Mouse (Mus musculus) thymus, adult 18-20 months (tissue): Measurements from ENCODE around the gene Lsg1.

Source experiments
- DNase-seq, 2 experiments: peaks; one replicate each; pipeline ENCODE4 v3.0.0; 2022; ENCODE audit warnings: mixed read lengths in 2 of 2

The Lsg1 gene

GRCm38 (mm10) chr16:30549966-30550747 is 37.2 kb downstream of the Lsg1 start:
- peak; percentile 42 to 44 for DNase-seq

GRCm38 (mm10) chr16:30549516-30549915 is 37.9 kb downstream of the Lsg1 start:
- DNase-seq: no peak

GRCm38 (mm10) chr16:30548291-30548690 is 39.1 kb downstream of the Lsg1 start:
- DNase-seq: no peak

GRCm38 (mm10) chr16:30544693-30545092 is 42.7 kb downstream of the Lsg1 start:
- no peak for DNase-seq

- DNase-seq: no peak
These were observed 44.0 kb downstream of the Lsg1 start for GRCm38 (mm10) chr16:30543386-30543785.

DNA sequence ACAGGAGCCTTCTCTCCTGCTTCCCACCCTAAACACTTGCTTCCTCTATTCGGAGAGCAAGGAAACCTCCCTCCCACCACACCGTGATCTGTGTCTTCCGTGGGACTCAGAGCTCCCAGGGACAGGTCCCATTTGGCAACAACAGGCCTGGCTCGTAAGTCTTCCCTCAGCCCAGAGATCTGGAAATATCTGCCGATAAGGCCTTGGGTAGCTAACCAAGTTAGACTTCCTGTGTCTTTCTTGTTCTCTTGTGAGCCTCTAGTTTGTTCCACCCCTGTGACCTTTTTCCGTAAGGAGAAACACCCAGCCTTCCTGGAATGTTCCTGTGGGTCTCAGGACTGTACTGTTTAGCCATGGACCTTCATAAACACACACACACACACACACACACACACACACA is 44.6 kb downstream of the Lsg1 start:
- DNase-seq: no peak

- DNase-seq: no peak
These were observed 47.0 kb downstream of the Lsg1 start for GRCm38 (mm10) chr16:30540107-30541001.

- peak in 1 of 2 experiments; percentile 16 for DNase-seq
These were observed 48.0 kb downstream of the Lsg1 start for GRCm38 (mm10) chr16:30539433-30539832.

- DNase-seq: no peak
These were observed 52.3 kb downstream of the Lsg1 start for GRCm38 (mm10) chr16:30535075-30535474.

DNA sequence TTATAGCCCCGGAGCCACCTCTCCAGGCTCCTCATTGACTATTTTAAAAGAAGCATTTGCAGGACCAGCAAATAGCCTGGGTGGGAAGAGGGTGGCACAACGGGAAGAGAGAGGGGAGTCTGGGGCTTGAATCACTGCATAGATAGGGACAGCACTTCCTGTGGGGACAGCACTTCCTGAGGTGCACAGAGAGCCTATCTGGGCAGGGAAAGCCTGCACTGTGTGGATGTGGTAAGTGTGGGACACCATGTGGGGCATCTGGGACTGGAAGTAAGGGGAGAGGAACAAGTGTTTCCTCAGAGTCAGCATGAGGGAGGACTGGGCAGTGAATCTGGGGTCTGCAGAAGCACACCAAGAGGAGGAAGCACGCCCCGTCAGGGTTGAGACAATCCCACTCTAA is 53.8 kb downstream of the Lsg1 start:
- DNase-seq: no peak

- DNase-seq: no peak
These were observed 54.5 kb downstream of the Lsg1 start for GRCm38 (mm10) chr16:30532929-30533328.

DNA sequence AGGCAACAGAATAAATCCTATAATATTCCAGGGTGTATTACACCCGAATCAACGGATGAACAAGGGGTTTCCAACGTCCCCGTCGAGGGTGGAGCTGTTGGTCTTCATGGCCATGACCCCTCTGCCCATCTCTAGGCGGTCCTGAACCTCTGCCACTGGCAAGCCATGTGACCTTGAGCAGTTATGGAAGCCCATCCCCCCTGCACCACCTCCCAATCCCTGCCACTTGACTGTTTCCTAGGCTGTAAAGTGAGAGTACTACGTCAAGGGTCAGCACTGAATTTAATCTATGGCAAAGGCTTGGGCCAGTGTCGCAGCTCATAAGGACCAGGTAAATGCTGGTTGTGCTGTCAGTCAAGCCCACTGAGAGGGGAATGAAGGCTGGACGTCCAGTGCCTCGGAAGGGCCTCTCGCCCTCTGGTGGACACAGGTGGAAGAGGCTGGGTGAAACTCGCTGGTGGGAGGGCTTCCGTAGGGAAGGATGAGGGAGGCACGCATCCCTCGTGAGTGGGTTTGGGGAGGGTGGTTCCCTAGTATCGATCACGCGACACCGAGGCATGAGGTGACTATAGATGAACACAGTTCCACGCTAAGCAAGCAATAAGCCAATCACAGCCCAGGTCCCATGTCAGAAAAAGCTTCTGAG is 55.5 kb downstream of the Lsg1 start:
- no peak for DNase-seq

- no peak for DNase-seq
These were observed 56.6 kb downstream of the Lsg1 start for GRCm38 (mm10) chr16:30530815-30531214.

- DNase-seq: no peak
These were observed 59.0 kb downstream of the Lsg1 start for GRCm38 (mm10) chr16:30528386-30528785.

GRCm38 (mm10) chr16:30527889-30528288 is 59.5 kb downstream of the Lsg1 start:
- DNase-seq: no peak

DNA sequence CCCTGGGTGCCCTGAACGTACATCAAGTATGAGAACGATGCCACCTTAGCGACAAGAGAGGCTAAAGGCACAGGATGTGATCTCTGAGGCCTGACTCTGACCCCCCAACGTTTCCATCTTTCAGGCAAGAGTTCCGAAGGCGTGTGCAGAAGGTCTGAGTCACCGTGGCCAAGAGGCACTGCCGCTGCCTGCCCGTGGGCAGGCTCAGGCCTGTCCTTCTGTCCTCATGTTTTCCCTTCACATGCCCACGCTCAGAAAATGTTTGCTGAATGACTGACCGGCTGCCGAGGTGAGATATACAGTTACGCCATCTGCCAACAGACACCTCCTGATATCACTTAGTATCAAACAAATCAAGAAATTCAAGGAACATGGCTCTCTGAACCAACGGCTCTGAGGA is 61.6 kb downstream of the Lsg1 start:
- no peak for DNase-seq

- DNase-seq: no peak
These were observed 62.9 kb downstream of the Lsg1 start for GRCm38 (mm10) chr16:30524481-30524880.

GRCm38 (mm10) chr16:30522253-30522940 is 65.0 kb downstream of the Lsg1 start:
- DNase-seq: no peak

DNA sequence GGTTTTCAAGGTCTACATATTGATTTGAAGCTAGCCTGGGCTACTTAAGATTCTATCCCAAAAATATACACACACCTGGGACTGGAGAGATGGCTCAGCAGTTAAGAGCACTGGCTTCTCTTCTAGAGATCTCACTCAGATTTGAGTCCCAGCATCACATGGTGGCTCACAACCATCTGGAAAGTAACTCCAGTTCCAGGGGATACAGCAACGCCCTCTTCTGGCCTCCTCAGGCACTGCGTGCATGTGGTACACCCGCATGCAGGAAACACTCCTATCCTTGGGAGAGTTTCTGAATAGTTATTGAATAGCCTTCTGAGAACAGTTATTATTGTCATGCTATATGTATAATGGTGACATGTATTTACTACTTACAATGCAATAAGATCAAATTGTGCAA is 66.2 kb downstream of the Lsg1 start:
- DNase-seq: no peak

DNA sequence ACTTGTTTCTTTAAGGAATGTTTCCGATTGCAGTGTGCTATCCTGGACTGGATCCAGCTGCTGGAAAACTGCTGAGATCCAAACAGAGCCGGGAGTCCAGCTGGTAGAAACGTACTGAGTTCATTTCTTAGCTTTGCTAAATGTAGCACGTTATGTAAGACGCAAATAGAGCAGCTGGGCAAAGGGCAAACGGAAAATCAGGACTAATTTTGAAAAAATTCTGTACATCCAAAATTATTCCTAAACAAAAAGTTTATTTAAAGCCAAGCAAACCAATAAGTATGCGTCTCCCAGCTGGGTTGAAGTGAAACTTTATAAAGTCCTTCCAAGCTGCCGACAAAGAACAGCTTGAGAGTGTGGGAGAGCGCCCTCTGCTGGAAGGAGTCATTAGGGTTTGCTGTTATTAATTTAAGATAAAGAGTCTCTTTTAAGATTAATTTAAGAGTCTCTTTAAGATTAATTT is 67.0 kb downstream of the Lsg1 start:
- no peak for DNase-seq

DNA sequence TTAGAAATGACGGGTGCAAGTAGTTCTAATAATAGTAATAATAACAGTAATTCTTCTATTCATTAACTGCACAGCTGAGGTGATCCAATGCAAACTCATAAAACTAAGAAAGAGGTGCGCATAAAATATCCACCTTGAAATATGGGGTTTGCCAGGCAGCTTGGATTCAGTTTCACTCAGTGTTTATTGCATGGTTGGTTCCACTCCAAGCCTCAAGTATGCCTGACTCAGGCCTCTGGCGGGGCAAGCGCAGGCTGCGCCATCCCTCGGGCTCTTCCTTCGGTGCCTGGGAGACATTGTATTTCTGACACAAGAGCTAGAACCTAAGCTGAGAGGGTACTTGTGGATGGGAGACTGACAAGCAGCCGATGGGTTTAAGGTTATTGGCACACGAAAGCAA is 68.8 kb downstream of the Lsg1 start:
- DNase-seq: no peak

GRCm38 (mm10) chr16:30517666-30518283 is 69.6 kb downstream of the Lsg1 start:
- DNase-seq: no peak
